Comparison of ENCODE assay signal across 7 mouse cellular contexts in the genomic region with DNA sequence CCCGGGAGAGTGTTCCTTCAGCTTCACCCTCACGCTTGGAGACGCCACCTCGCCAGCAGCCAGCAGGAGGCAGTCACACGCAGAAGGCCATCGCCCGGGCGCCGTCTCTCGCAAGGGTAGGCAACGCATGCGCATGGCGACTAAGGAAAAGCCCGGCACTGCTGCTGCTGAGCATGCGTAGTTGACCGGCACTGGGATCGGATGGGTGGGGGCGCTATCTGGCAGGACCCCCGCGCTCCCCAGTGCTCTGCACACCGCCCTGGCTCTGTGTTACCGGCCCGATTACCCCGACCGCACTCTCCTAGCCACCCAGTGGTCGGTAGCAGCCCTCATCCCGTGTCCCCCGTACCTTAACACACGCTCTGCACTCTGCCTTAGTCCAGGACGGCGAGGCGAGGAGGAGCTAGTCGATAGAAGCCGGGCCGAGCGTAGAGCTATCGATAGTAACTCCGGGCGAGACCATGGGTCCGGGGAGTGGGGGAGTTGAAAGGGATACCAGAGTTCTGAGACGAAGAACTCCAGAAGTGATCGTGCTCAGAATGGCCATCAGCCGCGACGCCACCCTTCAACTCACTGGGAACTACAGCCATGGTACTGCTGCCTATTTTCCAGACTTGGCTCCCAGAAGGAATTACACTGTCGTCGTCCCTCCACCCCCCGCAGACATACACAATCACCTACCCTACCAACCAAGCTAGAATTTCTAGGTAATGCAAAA. TPM values are rescaled to one million over a fixed set of nuclear protein-coding genes. Genes with fewer than 3 reads are reported as not detected.
DNase-seq lines count a peak whose midpoint lies in the region; ATAC-seq lines count a peak whose summit lies in the region.

A gene (minus strand): TSS at position 416 of the 718 bp plus-strand sequence.

- peak; percentile 98 for DNase-seq in adrenal gland, postnatal 10 days
- peak; percentile 97 for DNase-seq in embryonic facial prominence, embryonic 10.5 days (ENCODE audit: low spot score)
- DNase-seq in kidney, adult 11 months = peak; percentile 95
- peak; percentile 99 for DNase-seq in limb, embryonic 10.5 days (ENCODE audit: low spot score)
- DNase-seq in spleen, adult 12 weeks (ENCODE audit: low spot score) = peak; percentile 97

- under 1% methylated on average over 48 of the region's 48 CpGs for WGBS in embryonic facial prominence, embryonic 10.5 days
- under 1% methylated on average over 48 of the region's 48 CpGs for WGBS in limb, embryonic 10.5 days
- WGBS in midbrain, embryonic 13.5 days = under 1% methylated on average over 48 of the region's 48 CpGs

- peaks cover 43% of the 10 kb centered on the region for H3K36me3 ChIP-seq in embryonic facial prominence, embryonic 10.5 days (replicated peaks)
- H3K36me3 ChIP-seq in limb, embryonic 10.5 days = peaks cover 40% of the 10 kb centered on the region
- H3K36me3 ChIP-seq in midbrain, embryonic 13.5 days = peaks cover 36% of the 10 kb centered on the region

- H3K4me1 ChIP-seq in embryonic facial prominence, embryonic 10.5 days = peaks cover 34% of the 10 kb centered on the region
- H3K4me1 ChIP-seq in limb, embryonic 10.5 days = peaks cover 18% of the 10 kb centered on the region
- peaks cover 19% of the 10 kb centered on the region for H3K4me1 ChIP-seq in midbrain, embryonic 13.5 days (replicated peaks)

- ATAC-seq in granulocyte monocyte progenitor cell, adult 5-6 weeks (replicated peaks; ENCODE audit: poor library complexity, severe bottlenecking) = peak; percentile 83
- ATAC-seq in midbrain, embryonic 13.5 days = peak; percentile 93

- peak within 1 kb of the TSS; percentile 99 for H3K27ac ChIP-seq in embryonic facial prominence, embryonic 10.5 days (replicated peaks)
- peak within 1 kb of the TSS; percentile 94 for H3K27ac ChIP-seq in limb, embryonic 10.5 days
- peak within 1 kb of the TSS; percentile 97 for H3K27ac ChIP-seq in midbrain, embryonic 13.5 days

- H3K27me3 ChIP-seq in embryonic facial prominence, embryonic 10.5 days (replicated peaks; ENCODE audit: low read depth, poor library complexity, severe bottlenecking) = no peaks in the 10 kb centered on the region
- no peaks in the 10 kb centered on the region for H3K27me3 ChIP-seq in limb, embryonic 10.5 days (ENCODE audit: low read depth, poor library complexity, severe bottlenecking)
- no peaks in the 10 kb centered on the region for H3K27me3 ChIP-seq in midbrain, embryonic 13.5 days

- peak within 1 kb of the TSS; percentile 83 for H3K9ac ChIP-seq in midbrain, embryonic 13.5 days (replicated peaks)

- no peaks in the 10 kb centered on the region for H3K9me3 ChIP-seq in embryonic facial prominence, embryonic 10.5 days
- H3K9me3 ChIP-seq in limb, embryonic 10.5 days (replicated peaks) = no peaks in the 10 kb centered on the region
- H3K9me3 ChIP-seq in midbrain, embryonic 13.5 days = no peaks in the 10 kb centered on the region

- H3K4me3 ChIP-seq in embryonic facial prominence, embryonic 10.5 days = peak within 1 kb of the TSS; percentile 87
- H3K4me3 ChIP-seq in limb, embryonic 10.5 days = peak within 1 kb of the TSS; percentile 79
- H3K4me3 ChIP-seq in midbrain, embryonic 13.5 days (replicated peaks) = peak within 1 kb of the TSS; percentile 74

- peak within 1 kb of the TSS; percentile 59 for H3K4me2 ChIP-seq in midbrain, embryonic 13.5 days (replicated peaks)

RNA-seq across cellular contexts. Expression of the gene that starts here (rescaled TPM):
- 10 to 100 TPM; 20.3 to 23.9 TPM for total RNA-seq in adrenal gland, postnatal 10 days (2021)
- 37.5 and 39.0 TPM in 2 replicates for polyA plus RNA-seq in embryonic facial prominence, embryonic 10.5 days (2016; fragmentation: Nextera tagmentation; extraction: Ambion mirVana)
- 21.2 and 21.6 TPM in 2 replicates for total RNA-seq in granulocyte monocyte progenitor cell, adult 5-6 weeks (2014; fragmentation: Nextera tagmentation)
- 21.8 and 27.8 TPM in 2 replicates for total RNA-seq in granulocyte monocyte progenitor cell, adult 5-6 weeks (2017)
- polyA plus RNA-seq in limb, embryonic 10.5 days (2016; fragmentation: Nextera tagmentation; extraction: Ambion mirVana) = 31.6 and 42.2 TPM in 2 replicates
- polyA plus RNA-seq in midbrain, embryonic 13.5 days (2015; fragmentation: Nextera tagmentation; extraction: Ambion mirVana) = 38.6 and 41.4 TPM in 2 replicates

Comparison
In these comparisons a context has a peak if more than half of its experiments do, and no peak if none do; other contexts are left out.
1. Peak in every context shown above with its lines: DNase-seq, ATAC-seq, H3K4me3 ChIP-seq and H3K27ac ChIP-seq.